In genomic region chr6:55443927-55444688, GRCm38 (mm10) we compare ENCODE assay signal across 7 mouse cellular contexts. TPM values are rescaled to one million over a fixed set of nuclear protein-coding genes. Genes with fewer than 3 reads are reported as not detected.
A peak's percentile ranks its signal among the peaks of the same experiment; 100 is the strongest.
DNase-seq lines count a peak whose midpoint lies in the region; ATAC-seq and TF ChIP-seq lines count a peak whose summit lies in the region.

No protein-coding gene starts in this region.

- H3K4me1 ChIP-seq in hindbrain, embryonic 12.5 days = peaks cover 33% of the 10 kb centered on the region
- peaks cover 15% of the 10 kb centered on the region for H3K4me1 ChIP-seq in midbrain, embryonic 15.5 days

- H3K27ac ChIP-seq in hindbrain, embryonic 12.5 days = peak overlapping the region; percentile 87
- H3K27ac ChIP-seq in midbrain, embryonic 15.5 days = peak overlapping the region; percentile 65

- peak; percentile 51 for DNase-seq in Muller cell, postnatal 12 days (ENCODE audit: inconsistent ontology term)
- peak; percentile 96 for DNase-seq in brain, embryonic 14.5 days (ENCODE audit: low read depth)
- no peak for DNase-seq in testis, postnatal 14 days (ENCODE audit: low spot score)
- DNase-seq in ovary, postnatal 10 days (ENCODE audit: low spot score) = no peak
- no peak for DNase-seq in lung, postnatal 4 days

- peak; percentile 96 for ATAC-seq in hindbrain, embryonic 12.5 days (ENCODE audit: low FRiP score)
- ATAC-seq in midbrain, embryonic 15.5 days (replicated peaks) = peak; percentile 93

- H3K4me3 ChIP-seq in hindbrain, embryonic 12.5 days = no peak overlapping the region
- H3K4me3 ChIP-seq in midbrain, embryonic 15.5 days = no peak overlapping the region

- 11% methylated on average over 2 of the region's 2 CpGs for WGBS in hindbrain, embryonic 12.5 days
- WGBS in midbrain, embryonic 15.5 days = 2% methylated on average over 2 of the region's 2 CpGs

- H3K36me3 ChIP-seq in hindbrain, embryonic 12.5 days = no peaks in the 10 kb centered on the region
- H3K36me3 ChIP-seq in midbrain, embryonic 15.5 days (replicated peaks) = no peaks in the 10 kb centered on the region

- no peak overlapping the region for H3K4me2 ChIP-seq in hindbrain, embryonic 12.5 days (replicated peaks)
- no peak overlapping the region for H3K4me2 ChIP-seq in midbrain, embryonic 15.5 days

- H3K27me3 ChIP-seq in hindbrain, embryonic 12.5 days = no peaks in the 10 kb centered on the region
- no peaks in the 10 kb centered on the region for H3K27me3 ChIP-seq in midbrain, embryonic 15.5 days (replicated peaks)

- no peak overlapping the region for H3K9ac ChIP-seq in hindbrain, embryonic 12.5 days
- no peak overlapping the region for H3K9ac ChIP-seq in midbrain, embryonic 15.5 days

- H3K9me3 ChIP-seq in hindbrain, embryonic 12.5 days (replicated peaks) = no peaks in the 10 kb centered on the region
- H3K9me3 ChIP-seq in midbrain, embryonic 15.5 days = no peaks in the 10 kb centered on the region

- no peak for TF ChIP-seq CTCF in brain, embryonic 14.5 days (IDR thresholded peaks at IDR 0.05; ENCODE audit: borderline replicate concordance, extremely low read depth, insufficient read depth, insufficient read length)

- TF ChIP-seq POLR2A in brain, embryonic 14.5 days (IDR thresholded peaks at IDR 0.05; ENCODE audit: borderline replicate concordance, extremely low read depth, insufficient read depth, insufficient read length, poor library complexity, severe bottlenecking) = no peak

RNA-seq across cellular contexts. Expression of gene Adcyap1r1, which starts 7.7 kb away (rescaled TPM):
- 44.6 and 69.0 TPM in 2 replicates for polyA plus RNA-seq in brain, embryonic 14.5 days (2012; rRNA removed)
- polyA plus RNA-seq in hindbrain, embryonic 12.5 days (2016; fragmentation: Nextera tagmentation; extraction: Ambion mirVana) = 36.6 and 44.5 TPM in 2 replicates
- polyA plus RNA-seq in midbrain, embryonic 15.5 days (2015; fragmentation: Nextera tagmentation; extraction: Ambion mirVana) = 50.3 and 52.6 TPM in 2 replicates

Comparison
In these comparisons a context has a peak if more than half of its experiments do, and no peak if none do; other contexts are left out.
1. DNase-seq: peak in Muller cell, postnatal 12 days (single experiment) and brain, embryonic 14.5 days (single experiment); none in testis, postnatal 14 days (single experiment), ovary, postnatal 10 days (single experiment) and lung, postnatal 4 days (0 of 2).